Mouse (Mus musculus) kidney, adult 11 months (tissue): ENCODE measurements at regions not wholly inside any gene's neighbourhood (a gene's known extent, or its start where the extent isn't known, plus 50 kb on each side); places are given as distances from the start of the nearest gene placed in this dataset.

Experiments used
- DNase-seq: peaks from one replicate; pipeline ENCODE4 v3.0.0; 2022

GRCm38 (mm10) chr12:16260501-16260900 is 350.3 kb downstream of the Lpin1 start:
- no peak for DNase-seq

- DNase-seq = no peak
Measured at GRCm38 (mm10) chr12:16250621-16251020, 360.1 kb downstream of the Lpin1 start.

GRCm38 (mm10) chr12:16250096-16250495 is 360.7 kb downstream of the Lpin1 start:
- DNase-seq = no peak

- DNase-seq = no peak
Measured at GRCm38 (mm10) chr12:16239792-16240191, 371.0 kb downstream of the Lpin1 start.

GRCm38 (mm10) chr12:16237498-16237897 is 373.3 kb downstream of the Lpin1 start:
- DNase-seq = no peak

- DNase-seq = no peak
Measured at GRCm38 (mm10) chr12:16233559-16233958, 377.2 kb downstream of the Lpin1 start.

- DNase-seq = peak; percentile 26
Measured at GRCm38 (mm10) chr12:16232828-16233227, 377.9 kb downstream of the Lpin1 start.

- DNase-seq = peak; percentile 64
Measured at GRCm38 (mm10) chr12:16232051-16232450, 378.7 kb downstream of the Lpin1 start.

GRCm38 (mm10) chr12:16231093-16231492 is 379.7 kb downstream of the Lpin1 start:
- DNase-seq = no peak

- DNase-seq = no peak
Measured at GRCm38 (mm10) chr12:16225428-16225827, 385.3 kb downstream of the Lpin1 start.

GRCm38 (mm10) chr12:16222836-16223450 is 387.8 kb downstream of the Lpin1 start:
- DNase-seq = no peak

- DNase-seq = no peak
Measured at GRCm38 (mm10) chr12:16222205-16222604, 388.6 kb downstream of the Lpin1 start.

- DNase-seq = peak; percentile 9
Measured at GRCm38 (mm10) chr12:16221142-16221541, 389.6 kb downstream of the Lpin1 start.

- peak; percentile 51 for DNase-seq
Measured at GRCm38 (mm10) chr12:16220561-16220960, 390.2 kb downstream of the Lpin1 start.

GRCm38 (mm10) chr12:16218906-16219305 is 391.9 kb downstream of the Lpin1 start:
- DNase-seq = no peak

- DNase-seq = no peak
Measured at GRCm38 (mm10) chr12:16210553-16210952, 393.8 kb upstream of the Trib2 start.

- peak; percentile 21 for DNase-seq
Measured at GRCm38 (mm10) chr12:16210111-16210510, 393.4 kb upstream of the Trib2 start.

- no peak for DNase-seq
Measured at GRCm38 (mm10) chr12:16204941-16205340, 388.2 kb upstream of the Trib2 start.

- DNase-seq = no peak
Measured at GRCm38 (mm10) chr12:16196917-16197316, 380.2 kb upstream of the Trib2 start.

GRCm38 (mm10) chr12:16191803-16192389 is 375.2 kb upstream of the Trib2 start:
- DNase-seq = no peak

GRCm38 (mm10) chr12:16190706-16191105 is 374.0 kb upstream of the Trib2 start:
- no peak for DNase-seq

- DNase-seq = peak; percentile 10
Measured at GRCm38 (mm10) chr12:16189441-16189840, 372.7 kb upstream of the Trib2 start.

GRCm38 (mm10) chr12:16185976-16186515 is 369.3 kb upstream of the Trib2 start:
- no peak for DNase-seq

GRCm38 (mm10) chr12:16185431-16185923 is 368.8 kb upstream of the Trib2 start:
- peak; percentile 11 for DNase-seq
